Mouse (Mus musculus) bone marrow macrophage, adult 2 months (primary cell): Measurements from ENCODE around the gene Rnaset2b. TPM values are rescaled to one million over a fixed set of nuclear protein-coding genes. Genes with fewer than 3 reads are reported as not detected.
"Not testable (repeated sequence)": the region's sequence is repeated elsewhere in the genome, so short reads cannot be mapped to it uniquely, and the experiment has no call there.

ENCODE experiments used
- H3K27ac ChIP-seq: 2 replicates; pipeline ENCODE4 v1.5.1; 2012; ENCODE audit warnings: low read depth, low read length; ENCODE audit not compliant: insufficient read depth
- H3K4me1 ChIP-seq: 2 replicates; pipeline ENCODE4 v1.6.1; 2012; ENCODE audit warnings: low read length; ENCODE audit not compliant: control insufficient read depth, insufficient read depth
- H3K4me3 ChIP-seq: 2 replicates; pipeline ENCODE4 v1.5.1; 2012; ENCODE audit warnings: mild to moderate bottlenecking, low read length, moderate library complexity; ENCODE audit not compliant: insufficient read depth
- polyA plus RNA-seq: library from polyadenylated mRNA; stranded (reverse); fragments of >200 nt; gene quantifications from 2 replicates; pipeline ENCODE4 v1.2.4, GENCODE M21; 2012; ENCODE audit not compliant: missing spikeins, insufficient read depth, insufficient read length

Gene Rnaset2b
- 414 and 421 TPM in 2 replicates for polyA plus RNA-seq

GRCm38 (mm10) chr17:6970334-6970733 is at the start of gene Rnaset2b:
Rnaset2b (plus strand) TSS chr17:6970634.
- H3K27ac ChIP-seq, H3K4me3 ChIP-seq, H3K4me1 ChIP-seq: not testable (repeated sequence)

DNA sequence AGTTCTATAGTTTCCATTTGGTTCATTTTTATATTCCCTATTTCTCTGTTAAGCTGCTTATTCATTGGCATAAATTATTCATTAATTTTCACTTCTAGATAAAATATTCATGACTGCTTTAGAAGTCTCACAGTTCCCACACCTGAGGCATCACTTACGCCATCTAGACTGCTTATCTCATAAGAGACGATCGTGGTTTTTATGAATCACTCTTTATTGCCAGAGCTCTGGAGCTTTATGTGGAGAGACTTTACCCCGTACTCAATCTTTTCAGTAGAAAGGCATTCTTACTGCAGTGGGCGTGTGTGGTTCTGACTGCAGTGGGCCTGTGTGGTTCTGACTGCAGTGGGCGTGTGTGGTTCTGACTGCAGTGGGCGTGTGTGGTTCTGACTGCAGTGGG is 38.8 kb upstream of the Rnaset2b start:
- not testable (repeated sequence) for H3K4me3 ChIP-seq, H3K27ac ChIP-seq, H3K4me1 ChIP-seq

DNA sequence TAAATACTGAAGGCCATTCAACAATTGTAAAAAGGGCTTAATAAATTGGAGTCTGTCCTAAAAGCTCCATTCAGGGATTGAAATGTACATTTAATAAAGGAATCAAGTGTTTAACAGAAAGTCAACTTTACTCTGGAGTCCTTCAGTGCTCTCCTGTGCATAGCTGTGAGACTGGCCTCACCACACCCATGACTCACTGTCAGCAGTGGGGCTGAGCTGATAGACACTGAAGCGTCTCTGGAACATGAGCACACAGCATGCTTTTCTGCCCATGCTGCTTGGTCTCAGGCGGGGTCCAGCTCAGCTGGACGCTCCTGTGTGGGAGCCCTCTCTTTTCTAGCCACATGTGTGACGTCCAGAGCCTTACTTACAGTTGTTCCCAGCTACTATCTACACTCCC is 27.9 kb upstream of the Rnaset2b start:
- not testable (repeated sequence) for H3K4me1 ChIP-seq, H3K27ac ChIP-seq, H3K4me3 ChIP-seq

DNA sequence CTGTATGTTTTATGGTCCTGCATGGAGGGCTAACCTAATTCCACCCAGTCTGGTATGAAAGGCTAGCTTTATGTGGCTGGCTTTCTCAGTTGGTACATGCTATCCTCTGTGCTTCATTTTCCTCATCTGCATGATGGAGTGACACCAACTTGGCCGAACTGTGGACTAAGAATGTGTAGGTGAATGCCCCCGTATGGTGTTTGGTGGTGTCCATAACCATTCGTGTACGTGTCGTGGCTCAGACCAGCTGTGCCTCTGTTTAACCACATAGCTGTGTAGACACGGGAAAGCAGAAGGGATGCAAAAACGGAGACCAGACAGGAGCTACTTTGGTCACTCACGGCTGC is 22.8 kb upstream of the Rnaset2b start:
- not testable (repeated sequence) for H3K4me1 ChIP-seq, H3K27ac ChIP-seq
- H3K4me3 ChIP-seq = peak overlapping the region; percentile 79

DNA sequence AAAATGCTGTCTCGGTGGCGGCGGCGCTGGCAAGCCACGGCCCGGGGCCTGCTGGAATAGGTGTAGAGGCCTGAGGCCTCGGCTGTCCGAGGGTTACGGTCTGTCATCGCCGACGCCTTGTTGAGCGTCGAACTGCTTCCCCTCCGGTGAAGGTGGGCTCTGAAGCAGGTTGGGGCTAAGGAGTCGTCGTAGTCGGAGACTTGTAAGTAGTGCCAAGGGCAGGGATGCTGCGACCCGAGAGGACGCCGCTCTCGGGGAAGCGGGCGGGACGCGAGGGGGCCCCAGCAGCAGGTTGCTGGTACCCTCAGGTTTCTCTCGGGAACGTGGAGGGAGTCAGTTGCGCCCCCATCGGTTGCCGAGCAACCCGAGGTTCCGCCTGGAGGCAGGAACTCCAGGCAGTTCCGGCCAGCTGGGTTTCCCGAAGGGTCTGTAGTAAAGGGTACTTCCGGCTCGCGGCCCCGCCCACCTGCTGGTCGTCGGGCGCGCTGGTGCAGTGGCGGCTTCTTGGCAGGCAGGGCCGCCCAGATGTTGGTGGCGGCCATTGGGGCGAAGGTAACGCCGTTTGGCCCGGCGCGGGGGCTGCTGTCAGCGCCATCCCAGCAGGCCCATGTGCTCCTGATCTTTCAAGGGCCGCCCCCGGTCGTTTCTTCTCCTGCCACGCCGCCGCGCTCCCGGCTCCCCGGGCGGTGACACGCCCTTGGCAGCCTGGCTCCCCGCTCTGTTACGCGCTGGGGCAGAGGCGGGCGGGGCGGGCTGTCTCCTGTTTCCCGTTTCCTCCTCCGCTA is 22.3 kb upstream of the Rnaset2b start, which contains the start of gene Rsph3b:
Gene Rsph3b, minus strand, starts transcription at position 699 of the 785 bp plus-strand sequence.
- peak within 1 kb of the TSS; percentile 79 for H3K4me3 ChIP-seq
- not testable (repeated sequence) for H3K4me1 ChIP-seq
- H3K27ac ChIP-seq = peak within 1 kb of the TSS; percentile 74

GRCm38 (mm10) chr17:6948769-6949228 is 21.6 kb upstream of the Rnaset2b start:
- not testable (repeated sequence) for H3K4me1 ChIP-seq, H3K27ac ChIP-seq
- peak overlapping the region; percentile 79 for H3K4me3 ChIP-seq

DNA sequence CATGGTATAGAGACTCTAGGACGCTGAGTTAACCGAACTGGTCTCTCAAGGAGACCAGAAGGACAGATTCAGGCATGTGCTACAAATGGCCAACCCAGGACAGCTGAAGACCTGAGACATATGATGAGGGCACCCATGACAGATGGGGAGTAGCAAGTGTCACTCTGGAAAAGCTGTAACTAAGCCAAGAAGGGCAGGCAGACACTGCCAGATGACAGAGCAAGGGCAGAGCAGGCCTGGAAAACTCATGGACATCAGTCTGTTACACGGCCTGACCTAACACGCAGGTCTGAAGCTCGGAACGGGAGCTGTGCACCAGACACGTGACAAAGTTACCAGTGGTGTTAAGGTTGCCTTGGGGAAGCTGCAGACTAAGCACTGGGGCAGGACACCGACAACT is 11.6 kb upstream of the Rnaset2b start:
- H3K4me3 ChIP-seq = not testable (repeated sequence)

DNA sequence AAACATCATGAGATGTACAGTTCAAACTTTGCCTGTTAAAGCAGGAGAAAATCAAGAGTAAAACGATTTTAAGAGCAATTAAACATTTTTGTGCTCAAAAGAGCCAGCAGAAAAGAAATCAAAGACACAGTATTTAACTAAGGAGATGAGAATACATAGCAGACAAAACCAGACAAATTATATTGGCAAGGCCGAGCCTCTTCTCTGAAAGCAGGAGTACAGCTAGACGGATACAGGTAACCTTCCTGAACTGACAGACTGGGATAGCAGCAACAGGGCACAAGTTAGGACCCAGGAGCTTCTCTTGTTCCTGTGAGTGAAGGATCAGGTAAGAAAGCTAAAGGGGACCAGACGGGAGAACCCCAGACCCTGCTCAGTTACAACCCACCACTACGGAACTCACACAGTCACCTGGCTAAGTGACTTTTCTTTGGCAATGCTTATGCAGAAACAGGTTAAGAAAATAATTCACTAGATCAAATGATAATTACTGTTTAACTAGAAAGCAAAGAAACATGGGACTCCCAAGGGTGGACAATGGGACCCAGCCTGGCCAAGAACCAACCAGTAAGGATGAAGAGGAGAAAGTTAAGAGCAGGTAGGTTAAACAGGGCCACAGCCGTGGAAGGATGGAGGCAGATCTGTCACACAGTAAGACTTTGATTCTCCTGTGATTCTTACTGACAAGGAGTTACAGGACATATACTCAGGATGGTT is 10.7 kb upstream of the Rnaset2b start:
- H3K27ac ChIP-seq, H3K4me1 ChIP-seq: not testable (repeated sequence)
- H3K4me3 ChIP-seq = peak overlapping the region; percentile 60

More for the DNA sequence above, 11.6 kb upstream of the Rnaset2b start:
- not testable (repeated sequence) for H3K4me1 ChIP-seq, H3K27ac ChIP-seq

DNA sequence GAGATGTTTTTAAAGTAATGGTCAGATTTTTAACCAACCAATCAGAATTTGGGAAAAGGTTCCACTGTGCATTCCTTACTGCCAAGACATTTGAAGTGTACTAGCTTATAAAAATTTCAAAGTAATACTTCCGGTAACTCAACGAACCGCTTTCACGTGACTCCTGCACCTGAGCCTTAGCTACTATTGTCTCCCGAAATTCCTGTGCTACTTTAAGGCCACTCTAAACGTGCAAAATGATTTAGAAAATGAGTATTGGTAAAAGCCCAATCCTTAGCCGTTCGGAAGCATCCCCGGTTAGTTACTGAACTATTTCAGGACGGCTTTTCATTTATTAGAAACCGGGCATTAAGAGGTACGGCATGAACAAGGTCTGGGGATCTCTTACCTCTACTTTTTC is 10.1 kb upstream of the Rnaset2b start:
- peak overlapping the region; percentile 42; the same call in 1 of the 2 replicates for H3K27ac ChIP-seq

GRCm38 (mm10) chr17:6960776-6961175 is 9.7 kb upstream of the Rnaset2b start, which contains the start of gene Tagap1:
Tagap1 (minus strand) TSS chr17:6961156.
- H3K4me1 ChIP-seq = not testable (repeated sequence)
- peak within 1 kb of the TSS; percentile 42 for H3K27ac ChIP-seq

More for the DNA sequence above, 10.1 kb upstream of the Rnaset2b start:
- peak overlapping the region; percentile 60 for H3K4me3 ChIP-seq
- not testable (repeated sequence) for H3K4me1 ChIP-seq

GRCm38 (mm10) chr17:6961181-6962000 is 9.0 kb upstream of the Rnaset2b start:
- peak overlapping the region; percentile 30 for H3K27ac ChIP-seq
- H3K4me3 ChIP-seq = peak overlapping the region; percentile 56
- H3K4me1 ChIP-seq = not testable (repeated sequence)

More at GRCm38 (mm10) chr17:6960776-6961175, 9.7 kb upstream of the Rnaset2b start, which contains the start of gene Tagap1:
- H3K4me3 ChIP-seq = peak within 1 kb of the TSS; percentile 60

GRCm38 (mm10) chr17:6962339-6962738 is 8.1 kb upstream of the Rnaset2b start:
- peak overlapping the region; percentile 50; the same call in 1 of the 2 replicates for H3K27ac ChIP-seq
- not testable (repeated sequence) for H3K4me3 ChIP-seq
- peaks cover 12% of the 10 kb centered on the region; the same call in 1 of the 2 replicates for H3K4me1 ChIP-seq

- peak overlapping the region; percentile 45 for H3K27ac ChIP-seq
- H3K4me1 ChIP-seq = peaks cover 11% of the 10 kb centered on the region; the same call in 1 of the 2 replicates
- H3K4me3 ChIP-seq = not testable (repeated sequence)
These were observed 7.5 kb upstream of the Rnaset2b start for GRCm38 (mm10) chr17:6962936-6963335.

DNA sequence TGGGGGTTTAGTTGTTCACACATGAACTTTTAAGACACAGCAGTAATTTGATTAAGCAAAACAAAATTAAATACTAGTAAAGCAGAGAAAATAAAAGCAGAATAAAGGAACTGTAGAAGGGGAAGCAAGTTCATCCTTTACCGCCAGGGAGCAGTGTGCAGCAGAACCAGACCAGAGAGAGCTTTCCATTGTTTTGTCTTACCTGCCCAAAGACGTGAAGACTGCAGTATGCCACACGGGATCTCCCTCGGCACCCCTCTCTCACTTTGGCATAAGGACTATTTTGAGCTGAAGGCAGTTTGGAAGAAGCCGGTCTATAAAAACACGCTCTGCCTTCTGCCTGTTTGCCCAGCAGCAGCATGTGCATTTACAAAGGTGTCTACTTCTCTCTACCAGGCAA is 5.1 kb upstream of the Rnaset2b start:
- not testable (repeated sequence) for H3K27ac ChIP-seq, H3K4me3 ChIP-seq, H3K4me1 ChIP-seq

DNA sequence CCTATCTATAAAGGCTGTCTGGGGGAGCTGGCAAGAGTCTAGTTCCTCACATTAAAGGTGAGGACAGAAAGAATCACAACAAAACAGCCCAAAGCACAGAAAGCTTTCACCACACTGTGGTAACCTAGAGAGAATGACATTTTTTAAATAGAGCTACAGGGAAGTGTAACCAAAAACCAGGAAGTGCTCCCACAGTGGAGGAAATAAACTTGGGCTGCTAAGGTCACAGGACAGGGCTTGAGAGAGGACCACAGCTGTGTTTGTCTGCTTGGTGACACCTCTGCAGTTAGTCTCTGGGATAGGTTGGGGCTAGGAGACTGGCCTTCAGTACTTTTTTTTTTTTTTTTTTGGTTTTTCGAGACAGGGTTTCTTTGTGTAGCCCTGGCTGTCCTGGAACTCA is 2.8 kb upstream of the Rnaset2b start:
- not testable (repeated sequence) for H3K4me1 ChIP-seq, H3K4me3 ChIP-seq
- H3K27ac ChIP-seq = peak overlapping the region; percentile 40
